ENCODE assay signal across 21 mouse cellular contexts in genomic region chr16:24076109-24076798, GRCm38 (mm10).
A peak's percentile ranks its signal among the peaks of the same experiment; 100 is the strongest.
DNase-seq lines count a peak whose midpoint lies in the region; ATAC-seq and TF ChIP-seq lines count a peak whose summit lies in the region.
"Had no signal": no experiment of that assay in that cellular context is flagged by ENCODE, and none has a peak within 500 bp of the region (broad histone marks: within the 10 kb centered on the region; RNA-seq: fewer than 3 reads in every experiment).

No protein-coding gene starts in this region.

- TF ChIP-seq POLR2A in bone marrow, adult 2 months (IDR thresholded peaks at IDR 0.05; ENCODE audit: borderline replicate concordance, control insufficient read depth, low read depth, low read length) = no peak

- H3K4me2 ChIP-seq in liver, embryonic 11.5 days = no peak overlapping the region
- H3K4me2 ChIP-seq: forebrain, embryonic 12.5 days; hindbrain, embryonic 13.5 days; intestine, embryonic 15.5 days; liver, embryonic 15.5 days; midbrain, embryonic 11.5 days had no signal

- ATAC-seq in liver, embryonic 11.5 days (replicated peaks; ENCODE audit: low FRiP score) = no peak
- ATAC-seq: intestine, embryonic 15.5 days had no signal

- H3K27ac ChIP-seq in liver, embryonic 11.5 days (ENCODE audit: low read depth, low read length) = no peak overlapping the region
- peak overlapping the region; percentile 89 for H3K27ac ChIP-seq in bone marrow, adult 2 months (ENCODE audit: control insufficient read depth, insufficient read depth, low read depth, low read length, poor library complexity)
- H3K27ac ChIP-seq: forebrain, embryonic 12.5 days; heart, adult 2 months; hindbrain, embryonic 13.5 days; intestine, embryonic 15.5 days; kidney, postnatal 0 days; limb, embryonic 10.5 days; liver, embryonic 15.5 days had no signal

- H3K36me3 ChIP-seq in liver, embryonic 11.5 days (ENCODE audit: control insufficient read depth, insufficient read depth, low read length) = no peaks in the 10 kb centered on the region
- no peaks in the 10 kb centered on the region for H3K36me3 ChIP-seq in megakaryocyte, embryonic 14.5 days (replicated peaks; ENCODE audit: low read length)
- H3K36me3 ChIP-seq: forebrain, embryonic 12.5 days; hindbrain, embryonic 13.5 days; intestine, embryonic 15.5 days; limb, embryonic 10.5 days; liver, embryonic 15.5 days had no signal

- H3K9me3 ChIP-seq in liver, embryonic 11.5 days (ENCODE audit: control insufficient read depth, low read length) = no peaks in the 10 kb centered on the region
- H3K9me3 ChIP-seq in megakaryocyte, embryonic 14.5 days = no peaks in the 10 kb centered on the region
- H3K9me3 ChIP-seq: forebrain, embryonic 12.5 days; hindbrain, embryonic 13.5 days; intestine, embryonic 15.5 days; limb, embryonic 10.5 days; liver, embryonic 15.5 days had no signal

- H3K9ac ChIP-seq in liver, embryonic 11.5 days (ENCODE audit: low read depth, low read length) = no peak overlapping the region
- H3K9ac ChIP-seq: forebrain, embryonic 12.5 days; hindbrain, embryonic 13.5 days; intestine, embryonic 15.5 days; liver, embryonic 15.5 days had no signal

- 66% methylated on average over 4 of the region's 4 CpGs for WGBS in liver, embryonic 11.5 days
- 23% methylated on average over 4 of the region's 4 CpGs for WGBS in bone marrow, adult 2 months

- H3K4me3 ChIP-seq in liver, embryonic 11.5 days (ENCODE audit: low read depth, low read length) = no peak overlapping the region
- peak overlapping the region; percentile 33 for H3K4me3 ChIP-seq in bone marrow, adult 2 months (replicated peaks; ENCODE audit: control insufficient read depth, low read depth, low read length)
- peak overlapping the region; percentile 44 for H3K4me3 ChIP-seq in megakaryocyte, embryonic 14.5 days (replicated peaks)
- H3K4me3 ChIP-seq: forebrain, embryonic 12.5 days; heart, adult 2 months; hindbrain, embryonic 13.5 days; intestine, embryonic 15.5 days; limb, embryonic 10.5 days; liver, embryonic 15.5 days had no signal

- H3K4me1 ChIP-seq in liver, embryonic 11.5 days (replicated peaks; ENCODE audit: control insufficient read depth, insufficient read depth, low read length) = no peaks in the 10 kb centered on the region; the same call in 1 of the 2 replicates
- H3K4me1 ChIP-seq in bone marrow, adult 2 months (ENCODE audit: control insufficient read depth, insufficient read depth, low read length) = peaks cover 2% of the 10 kb centered on the region
- H3K4me1 ChIP-seq in megakaryocyte, embryonic 14.5 days = peaks cover 21% of the 10 kb centered on the region
- H3K4me1 ChIP-seq: forebrain, embryonic 12.5 days; hindbrain, embryonic 13.5 days; intestine, embryonic 15.5 days; limb, embryonic 10.5 days; liver, embryonic 15.5 days had no signal

- peak; percentile 38; the same call in 1 of the 2 replicates for TF ChIP-seq CTCF in bone marrow, adult 2 months (IDR thresholded peaks at IDR 0.05; ENCODE audit: control insufficient read depth, insufficient read depth, low read length)

- DNase-seq in liver = peak; percentile 22
- DNase-seq in liver, embryonic 11.5 days (ENCODE audit: low spot score) = no peak
- peak; percentile 74 to 75 for DNase-seq in spleen, postnatal 36 days (ENCODE audit: low spot score in 2 of 2)
- DNase-seq in kidney, adult 11 months = no peak
- no peak for DNase-seq in cerebellum, adult 11-12 months
- no peak for DNase-seq in layer of hippocampus, postnatal 25 days (ENCODE audit: extremely low spot score in 1 of 2, low spot score in 1 of 2)
- DNase-seq: adrenal gland, adult 8-10 months; cerebellum, adult 9-11 months; embryo, embryonic 11 days; right cerebral cortex, postnatal 25 days; thymus, postnatal 14 days had no signal

- no peaks in the 10 kb centered on the region for H3K27me3 ChIP-seq in liver, embryonic 11.5 days (replicated peaks; ENCODE audit: control insufficient read depth, insufficient read depth, low read length)
- peaks cover 5% of the 10 kb centered on the region for H3K27me3 ChIP-seq in megakaryocyte, embryonic 14.5 days (replicated peaks)
- H3K27me3 ChIP-seq: forebrain, embryonic 12.5 days; hindbrain, embryonic 13.5 days; intestine, embryonic 15.5 days; liver, embryonic 15.5 days had no signal

Comparison
In these comparisons a context has a peak if more than half of its experiments do, and no peak if none do; other contexts are left out.
1. DNase-seq: peak in liver (single experiment) and spleen, postnatal 36 days (2 of 2); none in liver, embryonic 11.5 days (single experiment), kidney, adult 11 months (single experiment), cerebellum, adult 11-12 months (single experiment) and layer of hippocampus, postnatal 25 days (0 of 2).